Mouse (Mus musculus): Measurements from ENCODE around the gene Epb41.

Epb41 gene

GRCm38 (mm10) chr4:132074933-132075769 lies at the start of gene Epb41:
Gene Epb41 (minus strand): TSS chr4:132075321.
- DNase-seq (ENCODE audit: low spot score in 2 of 2) = peak; percentile 98 to 100

- DNase-seq (ENCODE audit: low spot score in 2 of 2) = no peak
Measured at GRCm38 (mm10) chr4:132123166-132123565, 48.0 kb upstream of the Epb41 start.

GRCm38 (mm10) chr4:132121674-132122073 lies 46.6 kb upstream of the Epb41 start:
- DNase-seq (ENCODE audit: low spot score in 2 of 2) = no peak

GRCm38 (mm10) chr4:132119566-132119965 lies 44.4 kb upstream of the Epb41 start:
- DNase-seq (ENCODE audit: low spot score in 2 of 2) = no peak

GRCm38 (mm10) chr4:132116315-132116714 lies 41.2 kb upstream of the Epb41 start:
- no peak for DNase-seq (ENCODE audit: low spot score in 2 of 2)

- no peak for DNase-seq (ENCODE audit: low spot score in 2 of 2)
Measured at GRCm38 (mm10) chr4:132113411-132114095, 38.4 kb upstream of the Epb41 start.

GRCm38 (mm10) chr4:132111227-132111626 lies 36.1 kb upstream of the Epb41 start:
- DNase-seq (ENCODE audit: low spot score in 2 of 2) = no peak

- no peak for DNase-seq (ENCODE audit: low spot score in 2 of 2)
Measured at GRCm38 (mm10) chr4:132108221-132108620, 33.1 kb upstream of the Epb41 start.

GRCm38 (mm10) chr4:132101152-132101551 lies 26.0 kb upstream of the Epb41 start:
- DNase-seq (ENCODE audit: low spot score in 2 of 2) = no peak

- DNase-seq (ENCODE audit: low spot score in 2 of 2) = no peak
Measured at GRCm38 (mm10) chr4:132099548-132099947, 24.4 kb upstream of the Epb41 start.

GRCm38 (mm10) chr4:132095043-132095442 lies 19.9 kb upstream of the Epb41 start:
- no peak for DNase-seq (ENCODE audit: low spot score in 2 of 2)

GRCm38 (mm10) chr4:132093928-132094327 lies 18.8 kb upstream of the Epb41 start:
- DNase-seq (ENCODE audit: low spot score in 2 of 2) = no peak

- DNase-seq (ENCODE audit: low spot score in 2 of 2) = no peak
Measured at GRCm38 (mm10) chr4:132093136-132093535, 18.0 kb upstream of the Epb41 start.

GRCm38 (mm10) chr4:132088921-132089320 lies 13.8 kb upstream of the Epb41 start:
- DNase-seq (ENCODE audit: low spot score in 2 of 2) = no peak

GRCm38 (mm10) chr4:132085114-132085513 lies 10.0 kb upstream of the Epb41 start:
- DNase-seq (ENCODE audit: low spot score in 2 of 2) = no peak

GRCm38 (mm10) chr4:132080492-132080983 lies 5.4 kb upstream of the Epb41 start:
- DNase-seq (ENCODE audit: low spot score in 2 of 2) = no peak

GRCm38 (mm10) chr4:132079555-132080275 lies 4.6 kb upstream of the Epb41 start:
- peak in 1 of 2 experiments; percentile 52 for DNase-seq (ENCODE audit: low spot score in 2 of 2)

- DNase-seq (ENCODE audit: low spot score in 2 of 2) = no peak
Measured at GRCm38 (mm10) chr4:132078296-132078714, 3.2 kb upstream of the Epb41 start.

GRCm38 (mm10) chr4:132077445-132077844 lies 2.3 kb upstream of the Epb41 start:
- no peak for DNase-seq (ENCODE audit: low spot score in 2 of 2)

GRCm38 (mm10) chr4:132076480-132077405 lies 1.6 kb upstream of the Epb41 start:
- DNase-seq (ENCODE audit: low spot score in 2 of 2) = peak in 1 of 2 experiments; percentile 72

GRCm38 (mm10) chr4:132075796-132076195 lies 675 bp upstream of the Epb41 start:
- no peak for DNase-seq (ENCODE audit: low spot score in 2 of 2)
